Mouse (Mus musculus) forebrain, embryonic 16.5 days (tissue): Measurements from ENCODE around the gene Slitrk3. TPM values are rescaled to one million over a fixed set of nuclear protein-coding genes. Genes with fewer than 3 reads are reported as not detected.
"Not testable (repeated sequence)": the region's sequence is repeated elsewhere in the genome, so short reads cannot be mapped to it uniquely, and the experiment has no call there.

Experiments
- ATAC-seq: fragments of 200-750 bp; cut with Nextera tagmentation; 2 replicates; pipeline ENCODE4 v1.8.0; 2017; ENCODE audit warnings: mild to moderate bottlenecking, moderate library complexity
- H3K27ac ChIP-seq: fragments of 300-500 bp; sonication (generic); 2 replicates; pipeline ENCODE4 v1.5.1; 2014; ENCODE audit warnings: low read length, control low read depth
- H3K27me3 ChIP-seq: fragments of 300-500 bp; sonication (generic); replicated peaks from 2 replicates; pipeline ENCODE4 v1.6.1; 2014; ENCODE audit warnings: low read length; ENCODE audit not compliant: control insufficient read depth, insufficient read depth
- H3K36me3 ChIP-seq: fragments of 300-500 bp; sonication (generic); 2 replicates; pipeline ENCODE4 v1.6.1; 2014; ENCODE audit not compliant: control insufficient read depth, insufficient read depth
- H3K4me1 ChIP-seq: fragments of 300-500 bp; sonication (generic); replicated peaks from 2 replicates; pipeline ENCODE4 v1.6.1; 2014; ENCODE audit warnings: low read length; ENCODE audit not compliant: control insufficient read depth, insufficient read depth
- H3K4me2 ChIP-seq: fragments of 300-500 bp; sonication (generic); 2 replicates; pipeline ENCODE4 v1.6.1; 2014; ENCODE audit warnings: mild to moderate bottlenecking, low read length, control low read depth
- H3K4me3 ChIP-seq: fragments of 300-500 bp; sonication (generic); replicated peaks from 2 replicates; pipeline ENCODE4 v1.5.1; 2014; ENCODE audit warnings: mild to moderate bottlenecking, low read length, control low read depth
- H3K9ac ChIP-seq: fragments of 300-500 bp; sonication (generic); replicated peaks from 2 replicates; pipeline ENCODE4 v1.6.1; 2014; ENCODE audit warnings: low read depth, low read length, control low read depth
- H3K9me3 ChIP-seq: fragments of 300-500 bp; sonication (generic); 2 replicates; pipeline ENCODE4 v1.6.1; 2016; ENCODE audit warnings: low read length; ENCODE audit not compliant: control insufficient read depth
- WGBS: fragments of 180-500 bp; shearing (Covaris S2); extraction: QIAGEN DNeasy Blood & Tissue Kit; methylation state at CpG from one replicate; pipeline ENCODE4 v1.1.7; 2014; 5-methylcytosine and 5-hydroxymethylcytosine counted together
- polyA plus RNA-seq: library from polyadenylated mRNA; unstranded; fragments of >200 nt; fragmentation: Nextera tagmentation; extraction: Ambion mirVana; gene quantifications from 2 replicates; pipeline ENCODE4 v1.2.1, GENCODE M21; 2015

The Slitrk3 gene
- polyA plus RNA-seq: 16.0 and 18.7 TPM in 2 replicates

- peak within 1 kb of the TSS; percentile 75 for H3K9ac ChIP-seq
- H3K27me3 ChIP-seq: no peaks in the 10 kb centered on the region
- H3K4me2 ChIP-seq: peak within 1 kb of the TSS; percentile 67
- H3K36me3 ChIP-seq: no peaks in the 10 kb centered on the region
- peak within 1 kb of the TSS; percentile 69 for H3K27ac ChIP-seq
- peak within 1 kb of the TSS; percentile 73 for H3K4me3 ChIP-seq
- WGBS: 0% methylated on average over 43 of the region's 44 CpGs
- H3K9me3 ChIP-seq: no peaks in the 10 kb centered on the region
- peaks cover 10% of the 10 kb centered on the region for H3K4me1 ChIP-seq
- peak; percentile 73 for ATAC-seq
These were observed at the start of gene Slitrk3 for GRCm38 (mm10) chr3:73057197-73057811. TSS of gene Slitrk3 (minus strand) at chr3:73057803.

GRCm38 (mm10) chr3:73094445-73094844 lies 36.8 kb upstream of the Slitrk3 start:
- H3K9me3 ChIP-seq, ATAC-seq, H3K4me3 ChIP-seq, H3K36me3 ChIP-seq, H3K27me3 ChIP-seq, H3K4me2 ChIP-seq, H3K9ac ChIP-seq, H3K4me1 ChIP-seq, H3K27ac ChIP-seq: not testable (repeated sequence)
- 96% methylated on average over 2 of the region's 2 CpGs for WGBS

DNA sequence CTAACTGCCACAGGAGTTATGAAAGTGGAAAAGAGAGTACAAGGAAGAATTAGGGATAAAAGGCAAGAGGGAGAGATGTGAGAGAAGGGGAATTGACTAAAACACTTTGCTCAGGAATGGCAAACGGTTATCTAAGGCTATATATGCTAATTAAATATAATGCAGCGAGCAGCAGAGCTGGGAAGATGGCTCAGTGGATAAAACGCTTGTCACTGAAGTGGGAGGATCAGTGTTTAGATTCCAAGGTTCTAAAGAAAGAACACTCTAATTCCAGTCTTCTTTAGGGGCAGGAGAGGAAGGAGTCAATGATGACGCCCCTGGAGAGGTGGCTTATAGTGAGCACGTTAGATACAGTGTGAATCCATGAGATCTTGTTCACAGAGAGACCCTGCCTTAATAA lies 27.0 kb upstream of the Slitrk3 start:
- H3K4me2 ChIP-seq: no peak overlapping the region
- WGBS: 72% methylated on average over 5 of the region's 5 CpGs
- no peak overlapping the region for H3K4me3 ChIP-seq
- H3K27me3 ChIP-seq: no peaks in the 10 kb centered on the region
- no peak for ATAC-seq
- no peaks in the 10 kb centered on the region for H3K36me3 ChIP-seq
- no peaks in the 10 kb centered on the region for H3K4me1 ChIP-seq
- H3K9me3 ChIP-seq: no peaks in the 10 kb centered on the region
- no peak overlapping the region for H3K9ac ChIP-seq
- no peak overlapping the region for H3K27ac ChIP-seq

DNA sequence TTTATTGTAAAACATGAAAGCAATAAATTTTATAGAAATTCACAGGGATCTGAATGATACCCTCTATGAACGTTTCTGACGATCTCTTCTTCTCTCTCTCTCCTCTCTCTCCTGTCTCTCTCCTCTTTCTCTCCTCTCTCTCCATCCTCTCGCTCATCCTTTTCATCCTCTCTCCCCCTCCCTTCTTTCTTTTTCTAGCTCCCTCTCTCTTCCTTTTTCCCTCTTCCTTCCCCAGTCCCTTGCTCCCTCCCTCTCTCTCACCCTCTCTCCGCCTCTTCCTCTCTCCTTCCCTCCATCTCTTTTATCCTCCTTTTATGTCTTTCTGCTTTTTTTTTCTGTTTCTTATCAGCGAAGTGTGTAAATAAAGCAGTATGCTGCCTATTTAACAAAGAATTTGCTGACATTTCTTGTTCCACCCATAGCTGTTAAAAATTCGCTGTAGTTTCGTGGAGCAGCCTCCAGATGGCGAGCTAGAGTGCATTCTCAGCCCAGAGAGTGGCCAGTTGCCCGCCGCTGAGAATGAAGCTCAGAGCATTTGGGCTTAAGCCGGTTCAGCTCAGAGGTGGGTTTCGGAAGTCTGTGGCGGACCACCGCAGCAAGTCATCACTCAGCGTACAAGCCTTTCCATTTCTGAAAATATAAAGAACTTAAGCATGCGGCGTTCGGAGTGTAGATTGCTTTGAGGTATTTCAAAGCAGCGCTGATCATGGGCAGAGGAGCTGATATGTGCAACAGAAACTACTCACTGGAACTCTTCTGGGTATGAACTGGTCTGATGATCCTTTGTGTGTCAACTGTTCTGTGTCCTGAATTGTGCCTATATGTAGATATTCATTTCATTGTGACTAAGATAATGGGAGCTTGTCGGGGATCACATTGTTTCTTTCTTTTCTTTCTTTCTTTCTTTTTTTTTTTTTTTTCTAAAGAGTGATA lies 8.5 kb upstream of the Slitrk3 start:
- H3K36me3 ChIP-seq: no peaks in the 10 kb centered on the region
- H3K27ac ChIP-seq: peak overlapping the region; percentile 28; the same call in 1 of the 2 replicates
- peak overlapping the region; percentile 57 for H3K4me2 ChIP-seq
- peak; percentile 92 for ATAC-seq
- H3K4me1 ChIP-seq: no peaks in the 10 kb centered on the region
- WGBS: 8% methylated on average over 20 of the region's 20 CpGs
- no peaks in the 10 kb centered on the region for H3K27me3 ChIP-seq
- peak overlapping the region; percentile 50 for H3K9ac ChIP-seq
- peak overlapping the region; percentile 51 for H3K4me3 ChIP-seq
- H3K9me3 ChIP-seq: no peaks in the 10 kb centered on the region

- Histone ChIP-seq H3K27me3 (no peaks in the 10 kb centered on the region), H3K36me3 (no peaks in the 10 kb centered on the region), H3K4me1 (peaks cover 10% of the 10 kb centered on the region), H3K27ac (no peak overlapping the region), H3K4me3 (peak overlapping the region; percentile 35), H3K9me3 (no peaks in the 10 kb centered on the region), H3K9ac (no peak overlapping the region), H3K4me2 (peak overlapping the region; percentile 67)
- 10% methylated on average over 4 of the region's 4 CpGs for WGBS
- no peak for ATAC-seq
These were observed 587 bp upstream of the Slitrk3 start for GRCm38 (mm10) chr3:73058190-73058589.

GRCm38 (mm10) chr3:73056492-73057196 lies 959 bp downstream of the Slitrk3 start:
- no peaks in the 10 kb centered on the region for H3K9me3 ChIP-seq
- H3K9ac ChIP-seq: peak overlapping the region; percentile 75
- peak overlapping the region; percentile 69 for H3K27ac ChIP-seq
- no peaks in the 10 kb centered on the region for H3K27me3 ChIP-seq
- under 1% methylated on average over 32 of the region's 32 CpGs for WGBS
- peak overlapping the region; percentile 73 for H3K4me3 ChIP-seq
- peaks cover 10% of the 10 kb centered on the region for H3K4me1 ChIP-seq
- peak; percentile 37 for ATAC-seq
- no peaks in the 10 kb centered on the region for H3K36me3 ChIP-seq
- peak overlapping the region; percentile 67 for H3K4me2 ChIP-seq

GRCm38 (mm10) chr3:73056044-73056438 lies 1.6 kb downstream of the Slitrk3 start:
- no peaks in the 10 kb centered on the region for H3K36me3 ChIP-seq
- no peak for ATAC-seq
- no peaks in the 10 kb centered on the region for H3K9me3 ChIP-seq
- peak overlapping the region; percentile 9 for H3K9ac ChIP-seq
- WGBS: 32% methylated on average over 5 of the region's 5 CpGs
- H3K4me3 ChIP-seq: peak overlapping the region; percentile 73
- peak overlapping the region; percentile 67 for H3K4me2 ChIP-seq
- no peak overlapping the region for H3K27ac ChIP-seq
- H3K27me3 ChIP-seq: no peaks in the 10 kb centered on the region
- H3K4me1 ChIP-seq: peaks cover 10% of the 10 kb centered on the region

DNA sequence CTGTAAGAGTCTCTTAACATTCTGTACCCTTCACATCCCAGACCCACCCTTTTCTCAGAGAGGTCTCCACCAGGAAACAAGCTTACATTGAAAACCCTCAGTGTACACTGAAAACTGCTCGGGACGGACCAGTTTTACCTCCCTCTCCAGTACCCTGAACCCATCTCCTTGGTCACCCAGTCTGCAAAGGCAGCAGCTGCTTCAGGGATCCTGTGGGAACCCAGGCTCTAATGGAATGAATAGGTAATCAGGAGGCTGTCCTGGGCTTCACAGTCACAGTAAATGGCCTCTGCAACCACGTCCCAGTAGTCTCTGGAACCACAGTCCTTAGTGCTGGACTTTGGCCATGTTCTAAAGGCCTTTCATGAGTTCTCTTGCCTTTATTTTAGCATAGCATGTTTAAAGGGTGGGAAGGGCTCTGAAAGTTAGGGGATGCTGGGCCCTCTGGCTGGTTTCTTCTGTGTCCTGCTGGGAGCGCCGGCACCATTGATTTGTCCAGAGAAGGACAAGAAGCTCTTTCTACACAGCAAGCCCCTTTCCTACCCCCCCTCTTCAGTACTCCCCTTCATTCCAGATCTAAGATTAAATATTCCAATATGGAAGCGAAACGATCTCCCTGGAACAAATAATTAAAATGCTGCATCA lies 2.1 kb downstream of the Slitrk3 start:
- ATAC-seq: no peak
- Histone ChIP-seq H3K9ac (peak overlapping the region; percentile 9), H3K4me1 (peaks cover 10% of the 10 kb centered on the region), H3K4me2 (peak overlapping the region; percentile 45), H3K36me3 (peaks cover 2% of the 10 kb centered on the region), H3K4me3 (peak overlapping the region; percentile 73), H3K27me3 (no peaks in the 10 kb centered on the region), H3K27ac (no peak overlapping the region), H3K9me3 (no peaks in the 10 kb centered on the region)
- WGBS: 42% methylated on average over 7 of the region's 7 CpGs
